Mouse (Mus musculus): Measurements from ENCODE around the gene Tmem136. TPM values are rescaled to one million over a fixed set of nuclear protein-coding genes. Genes with fewer than 3 reads are reported as not detected.

Gene Tmem136
- polyA plus RNA-seq, 1 experiment from 2014 or later: 11.8 TPM

DNA sequence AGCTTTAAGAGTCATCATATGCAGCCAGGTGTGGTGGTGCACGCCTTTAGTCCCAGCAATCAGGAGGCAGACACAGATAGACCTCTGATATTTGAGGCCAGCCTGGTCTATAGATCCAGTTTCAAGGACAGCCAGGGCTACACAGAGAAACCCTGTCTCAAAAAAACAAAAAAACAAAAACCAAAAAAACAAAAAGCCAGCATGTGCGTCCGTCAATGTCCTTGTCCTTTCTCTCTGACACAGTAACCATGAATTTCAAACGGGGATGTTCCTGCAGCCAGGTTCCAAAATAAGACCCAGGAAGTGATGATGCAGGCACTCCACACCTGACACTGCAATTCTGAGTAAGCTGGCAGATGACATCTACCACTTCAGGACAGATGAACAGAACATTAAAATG, 21.5 kb downstream of the Tmem136 start:
- H3K27ac ChIP-seq (ENCODE audit: low read depth, low read length): no peak overlapping the region
- 92% methylated on average over 4 of the region's 4 CpGs for WGBS
- H3K9me3 ChIP-seq (ENCODE audit: control insufficient read depth, low read length): no peaks in the 10 kb centered on the region
- no peaks in the 10 kb centered on the region for H3K36me3 ChIP-seq (ENCODE audit: control insufficient read depth, insufficient read depth, low read length)
- no peaks in the 10 kb centered on the region for H3K27me3 ChIP-seq (ENCODE audit: control insufficient read depth, insufficient read depth, low read length)
- H3K9ac ChIP-seq (replicated peaks; ENCODE audit: low read depth, low read length): no peak overlapping the region
- ATAC-seq (ENCODE audit: low read depth): no peak
- H3K4me1 ChIP-seq (ENCODE audit: control insufficient read depth, insufficient read depth, low read length): 0 out of 2 replicates have a peak, but pooled peaks cover 5% of the 10 kb centered on the region
- no peak overlapping the region for H3K4me3 ChIP-seq (ENCODE audit: low read depth, low read length)
- H3K4me2 ChIP-seq (ENCODE audit: low read depth, low read length): no peak overlapping the region

DNA sequence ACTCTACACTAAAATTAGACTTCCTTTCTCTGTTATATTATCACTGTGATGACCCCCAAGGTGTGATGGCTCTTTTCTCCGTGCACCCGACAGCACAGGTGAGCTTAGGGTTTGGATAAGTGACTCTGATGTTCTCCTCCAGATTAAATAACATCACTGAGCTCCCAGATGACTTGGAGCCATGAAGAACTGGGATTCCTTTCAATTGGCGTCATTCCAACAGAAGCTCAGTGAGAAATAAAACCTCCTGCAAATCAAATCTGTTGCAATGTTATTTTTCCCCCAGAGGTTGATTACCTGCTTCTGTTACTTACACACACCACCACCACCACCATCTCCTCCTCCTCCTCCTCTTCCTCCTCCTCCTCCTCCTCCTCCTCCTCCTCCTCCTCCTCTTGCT, 22.6 kb downstream of the Tmem136 start:
- Histone ChIP-seq H3K4me1 (ENCODE audit: control insufficient read depth, insufficient read depth, low read length) (0 out of 2 replicates have a peak, but pooled peaks cover 5% of the 10 kb centered on the region), H3K4me3 (ENCODE audit: low read depth, low read length) (no peak overlapping the region), H3K36me3 (ENCODE audit: control insufficient read depth, insufficient read depth, low read length) (no peaks in the 10 kb centered on the region), H3K9ac (replicated peaks; ENCODE audit: low read depth, low read length) (no peak overlapping the region), H3K4me2 (ENCODE audit: low read depth, low read length) (no peak overlapping the region), H3K9me3 (ENCODE audit: control insufficient read depth, low read length) (no peaks in the 10 kb centered on the region), H3K27ac (ENCODE audit: low read depth, low read length) (no peak overlapping the region), H3K27me3 (ENCODE audit: control insufficient read depth, insufficient read depth, low read length) (no peaks in the 10 kb centered on the region)
- WGBS: 64% methylated on average over 3 of the region's 3 CpGs
- no peak for ATAC-seq (ENCODE audit: low read depth)

DNA sequence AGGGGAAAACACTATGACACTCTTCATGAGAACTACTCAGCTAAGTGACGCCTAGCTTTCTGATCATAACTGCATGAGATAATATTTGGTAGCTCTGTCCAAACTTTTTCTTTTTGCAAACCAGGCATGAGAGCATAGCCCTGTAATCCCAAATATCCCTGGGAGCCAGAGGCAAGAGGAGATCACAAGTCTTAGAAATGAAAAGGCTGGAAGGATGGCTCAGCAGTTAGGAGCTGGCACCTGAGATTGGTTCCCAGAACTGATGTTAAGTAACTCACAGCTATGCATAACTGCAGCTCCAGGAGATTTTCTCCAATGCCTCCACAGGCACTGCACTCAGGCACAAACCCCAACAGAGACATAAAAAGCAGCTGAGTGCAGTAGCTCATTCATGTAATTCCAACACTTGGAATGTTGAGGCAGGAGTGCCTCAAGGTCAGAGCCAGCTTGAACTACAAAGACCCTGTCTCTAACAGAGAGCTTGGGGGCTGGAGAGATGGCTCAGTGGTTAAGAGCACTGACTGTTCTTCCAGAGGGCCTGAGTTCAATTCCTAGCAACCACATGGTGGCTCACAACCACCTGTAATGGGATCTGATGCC, 30.6 kb downstream of the Tmem136 start:
- 92% methylated on average over 1 of the region's 1 CpGs for WGBS
- Histone ChIP-seq H3K27me3 (ENCODE audit: control insufficient read depth, insufficient read depth, low read length) (no peaks in the 10 kb centered on the region), H3K9me3 (ENCODE audit: control insufficient read depth, low read length) (no peaks in the 10 kb centered on the region), H3K36me3 (ENCODE audit: control insufficient read depth, insufficient read depth, low read length) (no peaks in the 10 kb centered on the region), H3K4me3 (ENCODE audit: low read depth, low read length) (no peak overlapping the region), H3K9ac (replicated peaks; ENCODE audit: low read depth, low read length) (no peak overlapping the region), H3K4me2 (ENCODE audit: low read depth, low read length) (no peak overlapping the region), H3K27ac (ENCODE audit: low read depth, low read length) (no peak overlapping the region), H3K4me1 (ENCODE audit: control insufficient read depth, insufficient read depth, low read length) (no peaks in the 10 kb centered on the region; the same call in 1 of the 2 replicates)
- no peak for ATAC-seq (ENCODE audit: low read depth)

DNA sequence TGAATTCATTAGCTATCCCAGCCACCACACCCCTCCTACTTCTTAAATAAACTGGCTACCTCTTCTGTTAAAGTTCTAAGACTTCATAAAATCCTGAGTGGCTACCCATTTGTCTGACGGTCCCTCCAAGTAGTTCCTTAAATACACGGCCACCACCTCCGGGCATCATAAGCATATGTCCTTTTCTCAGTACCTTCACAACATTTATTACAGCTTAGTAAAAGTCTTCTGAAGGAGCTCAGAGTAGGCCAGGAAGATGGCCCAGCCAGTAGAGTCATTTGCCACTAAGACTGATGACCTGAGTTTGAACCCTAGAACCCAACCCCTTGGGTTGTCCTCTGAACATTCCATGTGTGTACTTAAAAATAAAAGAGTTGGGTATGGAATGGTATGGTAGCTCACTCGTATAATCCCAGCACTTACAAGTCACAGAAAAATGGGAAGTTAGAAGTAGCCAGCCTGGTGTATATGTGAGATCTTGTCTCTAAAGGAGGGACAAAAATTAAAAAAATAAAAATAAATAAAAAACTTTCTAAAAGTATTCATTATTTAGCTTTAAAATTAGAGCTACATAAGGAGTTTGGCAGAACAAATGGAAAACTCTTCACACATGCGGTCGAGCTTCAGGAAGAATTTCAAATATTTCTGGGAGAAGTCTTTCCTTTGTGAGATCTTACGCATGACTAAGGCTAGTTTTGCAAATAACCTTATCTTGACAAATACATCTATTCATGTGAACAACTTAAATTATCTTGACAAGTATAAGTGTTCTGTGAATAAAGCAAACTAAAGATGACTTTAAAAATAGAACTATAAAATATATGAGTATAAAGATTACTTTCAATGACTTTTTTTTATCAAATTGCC, 31.6 kb downstream of the Tmem136 start:
- no peaks in the 10 kb centered on the region for H3K9me3 ChIP-seq (ENCODE audit: control insufficient read depth, low read length)
- 85% methylated on average over 7 of the region's 7 CpGs for WGBS
- H3K27ac ChIP-seq (ENCODE audit: low read depth, low read length): no peak overlapping the region
- H3K4me2 ChIP-seq (ENCODE audit: low read depth, low read length): no peak overlapping the region
- peaks cover 3% of the 10 kb centered on the region; the same call in 1 of the 2 replicates for H3K4me1 ChIP-seq (ENCODE audit: control insufficient read depth, insufficient read depth, low read length)
- no peak overlapping the region for H3K4me3 ChIP-seq (ENCODE audit: low read depth, low read length)
- no peak for ATAC-seq (ENCODE audit: low read depth)
- H3K9ac ChIP-seq (replicated peaks; ENCODE audit: low read depth, low read length): no peak overlapping the region
- H3K27me3 ChIP-seq (ENCODE audit: control insufficient read depth, insufficient read depth, low read length): no peaks in the 10 kb centered on the region
- no peaks in the 10 kb centered on the region for H3K36me3 ChIP-seq (ENCODE audit: control insufficient read depth, insufficient read depth, low read length)

DNA sequence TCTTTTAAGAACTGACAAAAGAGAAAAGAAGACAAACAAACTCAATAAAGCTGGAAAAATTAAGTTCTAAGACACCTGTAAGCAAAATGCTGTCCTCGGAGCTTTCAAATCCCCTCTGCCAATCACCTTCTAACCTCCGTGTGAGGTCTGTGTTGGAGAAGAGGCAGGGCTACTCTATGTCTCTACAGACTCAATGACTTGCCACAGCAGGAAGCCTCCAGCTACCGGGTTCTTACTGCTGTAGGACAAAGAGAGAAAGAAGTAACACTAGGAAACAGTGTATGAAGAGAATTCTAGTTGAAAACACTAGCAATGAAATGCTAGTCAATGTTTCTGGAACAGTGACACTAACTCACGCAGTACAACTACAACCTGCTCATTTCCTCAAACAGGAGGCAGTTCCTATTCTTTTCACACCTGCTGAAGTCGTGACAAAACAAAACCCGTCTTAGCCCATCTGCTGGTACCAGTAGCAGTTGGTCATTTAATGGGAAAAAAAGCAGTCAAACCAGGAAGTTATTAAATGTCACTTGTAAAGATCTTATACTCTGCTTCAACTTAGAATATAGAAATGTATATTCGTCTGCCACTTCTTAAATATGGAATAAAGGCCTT, 32.8 kb downstream of the Tmem136 start:
- H3K27me3 ChIP-seq (ENCODE audit: control insufficient read depth, insufficient read depth, low read length): no peaks in the 10 kb centered on the region
- 17% methylated on average over 7 of the region's 7 CpGs for WGBS
- H3K4me2 ChIP-seq (ENCODE audit: low read depth, low read length): no peak overlapping the region
- no peak overlapping the region for H3K9ac ChIP-seq (replicated peaks; ENCODE audit: low read depth, low read length)
- no peak for ATAC-seq (ENCODE audit: low read depth)
- peaks cover 3% of the 10 kb centered on the region; the same call in 1 of the 2 replicates for H3K4me1 ChIP-seq (ENCODE audit: control insufficient read depth, insufficient read depth, low read length)
- no peak overlapping the region for H3K27ac ChIP-seq (ENCODE audit: low read depth, low read length)
- no peaks in the 10 kb centered on the region for H3K9me3 ChIP-seq (ENCODE audit: control insufficient read depth, low read length)
- no peak overlapping the region for H3K4me3 ChIP-seq (ENCODE audit: low read depth, low read length)
- H3K36me3 ChIP-seq (ENCODE audit: control insufficient read depth, insufficient read depth, low read length): no peaks in the 10 kb centered on the region

DNA sequence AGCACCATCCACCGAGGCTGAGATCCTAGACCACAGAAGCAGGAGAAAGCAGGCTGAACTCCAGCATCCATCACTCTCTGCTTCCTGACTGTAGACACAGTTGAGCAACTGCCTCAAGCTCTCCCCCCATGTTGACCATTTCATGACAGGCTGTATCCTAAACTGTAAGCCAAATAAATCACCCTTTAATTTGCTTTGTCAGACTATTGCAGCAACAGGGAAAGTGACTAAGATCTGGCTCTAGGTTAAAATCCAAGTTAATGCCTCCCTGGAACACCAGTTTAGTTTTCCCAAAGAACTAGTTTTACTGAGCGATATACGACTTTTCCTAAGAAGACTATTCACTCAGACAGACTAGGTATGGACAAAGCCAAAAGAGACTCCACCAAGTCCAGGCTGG, 37.7 kb downstream of the Tmem136 start:
- no peak overlapping the region for H3K4me3 ChIP-seq (ENCODE audit: low read depth, low read length)
- 87% methylated on average over 3 of the region's 3 CpGs for WGBS
- H3K9ac ChIP-seq (replicated peaks; ENCODE audit: low read depth, low read length): no peak overlapping the region
- no peaks in the 10 kb centered on the region for H3K9me3 ChIP-seq (ENCODE audit: control insufficient read depth, low read length)
- peaks cover 3% of the 10 kb centered on the region; the same call in 1 of the 2 replicates for H3K4me1 ChIP-seq (ENCODE audit: control insufficient read depth, insufficient read depth, low read length)
- ATAC-seq (ENCODE audit: low read depth): no peak
- no peak overlapping the region for H3K27ac ChIP-seq (ENCODE audit: low read depth, low read length)
- no peaks in the 10 kb centered on the region for H3K27me3 ChIP-seq (ENCODE audit: control insufficient read depth, insufficient read depth, low read length)
- no peak overlapping the region for H3K4me2 ChIP-seq (ENCODE audit: low read depth, low read length)
- H3K36me3 ChIP-seq (ENCODE audit: control insufficient read depth, insufficient read depth, low read length): no peaks in the 10 kb centered on the region

DNA sequence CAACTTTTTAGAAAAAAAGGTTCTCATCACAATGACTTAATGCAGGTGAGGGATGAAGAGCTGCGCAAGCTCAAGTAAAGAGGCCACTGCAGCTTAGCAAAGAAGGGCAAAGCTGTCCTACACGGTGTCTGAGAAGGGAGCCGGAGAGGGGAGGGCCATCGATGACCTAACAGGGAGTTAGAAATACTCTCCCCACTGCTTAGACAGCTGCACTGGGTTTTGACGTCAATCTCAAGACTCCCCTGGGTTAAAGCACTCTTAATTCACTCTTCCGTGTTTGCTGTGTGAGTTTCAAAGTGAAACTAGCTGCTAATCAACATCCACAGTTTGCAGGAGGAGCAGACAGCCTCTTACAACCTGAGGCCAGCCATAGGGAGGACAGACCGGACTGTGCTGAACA, 40.2 kb downstream of the Tmem136 start:
- Histone ChIP-seq H3K9me3 (ENCODE audit: control insufficient read depth, low read length) (no peaks in the 10 kb centered on the region), H3K27ac (ENCODE audit: low read depth, low read length) (no peak overlapping the region), H3K4me1 (ENCODE audit: control insufficient read depth, insufficient read depth, low read length) (peaks cover 9% of the 10 kb centered on the region; the same call in 1 of the 2 replicates), H3K27me3 (ENCODE audit: control insufficient read depth, insufficient read depth, low read length) (no peaks in the 10 kb centered on the region), H3K4me3 (ENCODE audit: low read depth, low read length) (no peak overlapping the region), H3K4me2 (ENCODE audit: low read depth, low read length) (no peak overlapping the region), H3K9ac (replicated peaks; ENCODE audit: low read depth, low read length) (no peak overlapping the region), H3K36me3 (ENCODE audit: control insufficient read depth, insufficient read depth, low read length) (no peaks in the 10 kb centered on the region)
- 78% methylated on average over 7 of the region's 7 CpGs for WGBS
- ATAC-seq (ENCODE audit: low read depth): no peak

DNA sequence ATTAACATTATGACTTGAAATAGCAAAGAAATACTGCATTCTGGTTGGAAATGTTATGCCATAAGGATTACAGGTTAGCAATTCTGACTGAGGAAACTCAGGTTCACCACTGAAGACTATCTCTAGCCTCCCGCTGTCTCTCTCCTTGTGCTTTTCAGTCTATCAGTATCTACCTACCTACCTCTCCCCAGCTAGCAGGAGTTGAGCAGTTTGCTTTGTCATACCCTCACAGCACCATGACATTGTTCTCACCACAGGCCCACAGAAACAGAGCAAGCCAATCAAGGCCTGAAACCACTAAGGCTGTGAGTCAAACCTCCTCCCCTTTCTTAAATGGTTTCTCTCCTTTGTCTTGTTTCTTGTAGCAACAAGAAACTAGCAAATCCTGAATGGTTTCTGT, 41.8 kb downstream of the Tmem136 start:
- H3K27me3 ChIP-seq (ENCODE audit: control insufficient read depth, insufficient read depth, low read length): no peaks in the 10 kb centered on the region
- no peak overlapping the region for H3K4me2 ChIP-seq (ENCODE audit: low read depth, low read length)
- no peaks in the 10 kb centered on the region for H3K36me3 ChIP-seq (ENCODE audit: control insufficient read depth, insufficient read depth, low read length)
- ATAC-seq (ENCODE audit: low read depth): no peak
- no peak overlapping the region for H3K9ac ChIP-seq (replicated peaks; ENCODE audit: low read depth, low read length)
- 100% methylated on average over 1 of the region's 1 CpGs for WGBS
- H3K4me1 ChIP-seq (ENCODE audit: control insufficient read depth, insufficient read depth, low read length): peaks cover 6% of the 10 kb centered on the region; the same call in 1 of the 2 replicates
- no peak overlapping the region for H3K4me3 ChIP-seq (ENCODE audit: low read depth, low read length)
- no peaks in the 10 kb centered on the region for H3K9me3 ChIP-seq (ENCODE audit: control insufficient read depth, low read length)
- no peak overlapping the region for H3K27ac ChIP-seq (ENCODE audit: low read depth, low read length)

DNA sequence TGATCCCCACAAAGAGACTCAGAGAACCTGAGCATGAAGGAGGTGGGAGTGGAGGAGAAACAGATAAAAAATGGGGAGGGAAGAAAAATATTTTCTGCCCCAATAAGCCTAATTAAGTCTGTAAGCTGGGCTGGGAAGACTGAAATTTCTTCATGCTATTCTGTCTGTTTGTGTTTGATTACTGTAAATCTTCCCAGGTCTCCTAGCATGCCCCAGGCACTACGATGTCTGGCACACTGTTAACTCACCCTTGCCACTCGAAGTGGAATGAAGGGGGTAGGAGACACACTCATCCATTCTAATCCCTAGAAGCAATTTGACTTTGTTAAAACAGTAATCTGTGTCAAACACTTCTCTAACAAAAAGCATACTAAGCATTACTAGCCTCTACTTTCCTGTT, 44.6 kb downstream of the Tmem136 start:
- Histone ChIP-seq H3K27me3 (ENCODE audit: control insufficient read depth, insufficient read depth, low read length) (no peaks in the 10 kb centered on the region), H3K4me2 (ENCODE audit: low read depth, low read length) (peak overlapping the region; percentile 21; the same call in 1 of the 2 replicates), H3K9me3 (ENCODE audit: control insufficient read depth, low read length) (no peaks in the 10 kb centered on the region), H3K4me3 (ENCODE audit: low read depth, low read length) (peak overlapping the region; percentile 34; the same call in 1 of the 2 replicates), H3K9ac (replicated peaks; ENCODE audit: low read depth, low read length) (no peak overlapping the region), H3K27ac (ENCODE audit: low read depth, low read length) (peak overlapping the region; percentile 62), H3K36me3 (ENCODE audit: control insufficient read depth, insufficient read depth, low read length) (no peaks in the 10 kb centered on the region), H3K4me1 (ENCODE audit: control insufficient read depth, insufficient read depth, low read length) (peaks cover 19% of the 10 kb centered on the region; the same call in 1 of the 2 replicates)
- ATAC-seq (ENCODE audit: low read depth): no peak
- 30% methylated on average over 2 of the region's 2 CpGs for WGBS

Data from neural tube, embryonic 14.5 days (tissue).